Mouse (Mus musculus) adrenal gland, postnatal 36 days (tissue): ENCODE data around the gene Tbc1d2b. TPM values are rescaled to one million over a fixed set of nuclear protein-coding genes. Genes with fewer than 3 reads are reported as not detected.
A peak's percentile ranks its signal among the peaks of the same experiment; 100 is the strongest.

Experiments
- DNase-seq, 2 experiments: peaks; one replicate each; pipeline ENCODE4 v3.0.0; 2021; ENCODE audit warnings: mixed read lengths in 1 of 2
- total RNA-seq, 2 experiments: library from RNA; stranded (reverse); gene quantifications; 2 replicates each; pipeline ENCODE4 v1.2.3; 2021

Gene Tbc1d2b
- total RNA-seq, 2 experiments from 2014 or later: 36.0 to 41.1 TPM

DNA sequence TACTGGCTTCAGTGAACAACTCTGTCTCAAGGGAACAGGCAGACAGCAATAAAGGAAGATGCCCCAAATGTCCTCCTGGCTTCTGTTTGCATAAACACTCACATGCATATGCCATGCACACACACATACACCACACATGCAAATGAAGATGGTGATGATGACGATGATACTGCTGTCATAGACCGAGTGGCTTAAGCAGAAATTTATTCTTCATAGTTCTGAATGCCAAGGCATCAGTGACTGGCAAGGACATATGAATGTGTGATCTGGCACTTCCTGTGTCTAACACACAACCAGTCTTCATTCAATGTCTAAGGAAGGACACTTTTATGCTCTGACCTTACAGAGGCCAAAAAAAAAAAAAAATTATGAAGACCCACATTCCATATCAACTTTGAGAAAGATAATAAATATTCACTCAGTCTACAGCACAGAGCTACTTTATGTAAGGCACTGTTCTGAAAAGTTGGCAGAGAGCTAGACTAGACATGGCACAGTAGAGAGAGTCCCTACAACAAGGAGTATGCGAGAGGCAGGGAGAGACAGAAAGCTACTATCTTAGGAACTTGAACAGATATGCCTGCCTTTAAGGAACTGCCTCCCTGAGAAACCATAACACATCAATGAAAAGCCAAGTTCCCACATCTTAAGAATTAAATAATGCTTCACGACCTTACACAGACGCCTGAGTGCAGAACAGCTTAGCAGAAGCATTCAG lies 5.1 kb downstream of the Tbc1d2b start:
- DNase-seq: no peak

DNA sequence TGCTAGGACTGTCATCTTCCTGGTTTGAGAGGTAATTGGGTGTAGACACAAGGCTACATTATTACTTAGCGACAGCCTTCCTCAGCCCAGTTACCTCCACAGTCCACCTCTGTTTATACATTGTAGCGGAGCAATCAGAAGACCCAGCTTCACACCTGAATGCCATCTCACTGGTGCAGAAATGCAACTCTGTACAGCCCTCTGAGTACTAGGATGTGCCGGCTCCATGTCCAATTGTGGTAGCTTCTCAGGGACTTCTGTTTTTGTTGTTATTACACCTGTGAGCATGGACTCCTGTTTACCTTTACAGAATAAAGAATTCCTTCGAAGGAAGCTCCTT lies 7.3 kb downstream of the Tbc1d2b start:
- DNase-seq: no peak

DNA sequence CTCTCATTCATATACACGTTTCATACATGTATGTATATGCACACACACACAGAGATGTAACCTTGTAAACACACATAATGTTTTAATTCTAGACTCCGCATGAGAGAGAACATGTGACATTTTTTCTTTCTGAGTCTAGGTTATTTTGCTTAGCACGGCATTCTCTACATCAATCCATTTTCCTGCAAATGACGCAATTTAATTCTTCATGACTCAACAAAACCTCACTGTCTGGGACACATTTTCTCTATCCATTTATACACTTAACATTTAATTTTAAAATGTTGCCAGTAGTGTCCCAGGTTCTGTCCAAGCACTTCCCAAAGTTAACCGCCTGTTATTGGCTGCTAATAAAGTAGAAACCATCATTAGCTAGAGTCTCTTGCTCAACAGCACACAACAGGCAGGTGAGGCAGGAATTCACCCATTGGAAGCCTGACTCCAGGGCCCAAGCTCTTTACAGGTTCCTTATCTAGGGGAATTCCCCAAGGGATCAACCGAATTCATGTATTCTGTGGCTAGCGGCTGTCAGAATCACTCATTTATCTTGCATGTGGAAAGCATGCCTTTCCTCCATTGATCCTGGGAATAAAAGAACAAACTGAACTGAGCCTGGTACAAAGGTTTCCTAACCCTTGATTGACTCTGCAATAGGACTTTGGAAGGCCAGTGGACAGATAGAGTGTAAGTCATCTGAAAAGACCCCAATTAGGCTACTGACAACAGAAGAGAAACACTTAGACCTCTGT lies 7.8 kb downstream of the Tbc1d2b start:
- no peak for DNase-seq

DNA sequence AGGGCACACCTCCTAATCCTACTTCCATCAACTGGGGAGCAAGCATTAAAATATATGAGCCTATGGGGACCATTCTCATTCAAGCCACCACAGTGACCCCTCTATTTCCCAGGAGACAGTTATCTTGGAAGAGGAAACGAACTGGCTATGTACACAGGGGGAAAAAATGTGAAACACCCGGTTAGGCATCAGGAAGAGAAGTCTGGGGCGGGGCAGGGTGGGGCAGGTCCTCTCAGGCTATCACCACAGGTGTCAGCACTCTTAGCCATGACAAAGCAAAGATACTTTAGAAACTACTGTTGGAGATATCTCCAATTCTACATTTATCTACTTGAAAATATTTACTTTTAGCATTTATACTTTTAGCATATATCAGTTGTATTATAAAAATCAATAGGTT lies 8.5 kb downstream of the Tbc1d2b start:
- no peak for DNase-seq

DNA sequence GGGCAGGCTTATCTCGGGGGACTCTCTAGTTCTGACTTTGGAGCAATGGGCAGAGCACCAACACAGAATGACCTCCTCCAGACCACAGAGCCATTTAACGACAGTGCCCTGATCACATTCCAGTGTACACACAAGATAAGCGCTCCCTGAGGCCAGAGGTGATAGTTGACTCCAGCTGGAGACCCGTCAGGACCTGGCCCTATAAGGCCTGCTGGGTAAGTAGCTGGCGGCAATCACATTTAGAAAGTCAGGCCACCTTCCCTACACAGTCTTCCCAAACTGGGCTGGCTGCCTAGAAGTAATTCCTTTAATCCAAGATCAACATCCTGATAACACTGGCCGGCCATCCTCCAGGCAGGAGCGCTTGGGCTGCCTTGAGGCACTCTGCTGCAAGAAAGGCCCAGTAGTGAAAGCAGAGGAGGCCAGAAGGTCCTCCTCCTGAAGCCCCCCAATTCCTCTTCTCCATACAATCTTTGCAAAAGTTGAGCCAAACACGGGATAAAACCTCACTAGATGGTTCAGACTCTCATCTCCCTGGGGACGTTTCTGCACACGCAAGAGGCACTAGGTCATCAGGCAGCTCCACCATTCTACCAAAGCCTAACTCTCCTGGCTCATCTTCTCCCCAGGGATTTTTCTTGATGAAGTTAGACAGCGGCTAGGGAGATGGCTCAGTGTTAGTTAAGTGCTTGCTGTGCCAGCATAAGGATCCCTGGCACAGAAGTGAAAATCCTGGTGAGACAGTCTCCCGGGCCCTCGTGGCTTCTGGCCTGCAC lies 9.8 kb downstream of the Tbc1d2b start:
- peak in 1 of 2 experiments; percentile 22 for DNase-seq

DNA sequence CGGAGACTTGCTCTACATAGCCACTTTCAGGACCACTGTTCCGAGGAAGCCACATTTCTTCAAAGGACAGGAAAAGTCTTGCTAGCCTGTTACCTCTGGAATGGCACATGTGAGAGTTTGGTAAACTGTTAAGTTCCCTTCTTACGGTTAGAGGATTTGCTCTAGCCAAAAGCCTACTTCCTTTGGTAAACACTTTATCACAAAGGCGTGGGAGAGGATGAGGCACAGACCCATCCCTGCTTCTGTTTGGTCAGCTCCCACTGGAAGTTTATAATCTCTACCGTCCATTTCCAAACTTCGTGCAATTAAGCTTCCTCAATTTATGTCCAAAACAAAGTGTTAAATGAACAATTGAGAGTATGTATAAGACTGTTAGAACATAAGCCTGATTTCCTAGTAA lies 10.5 kb downstream of the Tbc1d2b start:
- DNase-seq: no peak

DNA sequence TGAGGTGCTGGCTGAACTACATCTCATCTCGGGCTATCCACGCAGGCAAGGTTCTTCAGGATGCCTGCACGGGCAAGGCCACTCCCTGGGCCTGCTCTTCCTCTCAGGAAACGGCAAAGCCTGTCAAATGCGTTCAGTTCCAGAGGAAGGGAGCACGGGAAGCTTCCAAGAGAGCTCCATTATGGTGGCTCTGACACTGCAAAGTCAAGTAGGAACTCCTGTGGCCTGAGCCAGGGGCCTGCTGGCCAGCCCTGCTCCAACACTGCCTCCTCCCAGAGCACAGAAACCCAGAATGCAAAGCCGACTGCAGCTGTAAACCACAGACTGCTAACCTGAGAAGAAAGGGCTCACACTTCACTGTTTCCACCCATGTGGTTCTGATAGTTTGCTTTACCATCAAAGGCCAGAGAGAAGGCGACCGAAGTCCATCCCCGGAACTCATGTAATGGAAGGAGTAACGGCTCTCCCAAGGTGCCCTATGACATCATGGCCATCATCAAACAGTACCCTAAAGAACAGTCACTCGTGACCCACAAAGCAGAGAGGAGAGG lies 11.1 kb downstream of the Tbc1d2b start:
- no peak for DNase-seq

DNA sequence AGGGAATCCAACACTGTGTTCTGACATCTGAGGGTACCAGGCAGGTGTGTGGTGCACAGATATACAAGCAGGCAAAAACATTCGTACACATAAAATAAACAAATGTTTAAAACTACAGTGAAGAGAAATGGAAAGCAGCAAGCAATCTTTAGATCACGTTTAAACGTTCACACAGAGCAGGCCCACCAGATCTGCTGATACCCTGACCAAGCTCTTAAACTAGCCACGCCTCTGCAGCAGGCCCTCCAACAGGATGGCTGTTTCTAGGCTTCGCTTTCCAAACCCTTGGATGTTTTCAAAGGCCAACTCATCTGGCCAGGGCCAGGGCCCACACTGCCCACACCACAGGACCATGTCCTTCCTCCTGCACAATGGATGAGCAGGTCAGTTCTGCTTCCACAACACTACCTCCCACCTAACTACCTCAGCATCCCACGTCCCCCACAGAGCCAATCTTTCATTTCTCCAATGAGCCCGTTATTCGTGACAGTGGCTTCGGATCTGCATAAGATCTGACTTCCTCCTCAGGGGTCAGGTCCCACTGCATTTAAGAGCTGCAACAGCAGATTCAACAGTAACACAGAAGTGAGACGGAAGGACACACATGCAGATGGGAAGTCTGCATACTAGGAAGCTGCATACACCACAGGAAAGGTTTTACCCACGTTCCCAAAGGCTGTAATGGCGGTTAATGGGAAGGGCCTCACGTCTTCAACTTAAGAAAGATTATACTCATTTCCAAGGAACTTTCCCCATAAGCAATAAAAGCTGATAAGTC lies 12.7 kb downstream of the Tbc1d2b start:
- DNase-seq: no peak

DNA sequence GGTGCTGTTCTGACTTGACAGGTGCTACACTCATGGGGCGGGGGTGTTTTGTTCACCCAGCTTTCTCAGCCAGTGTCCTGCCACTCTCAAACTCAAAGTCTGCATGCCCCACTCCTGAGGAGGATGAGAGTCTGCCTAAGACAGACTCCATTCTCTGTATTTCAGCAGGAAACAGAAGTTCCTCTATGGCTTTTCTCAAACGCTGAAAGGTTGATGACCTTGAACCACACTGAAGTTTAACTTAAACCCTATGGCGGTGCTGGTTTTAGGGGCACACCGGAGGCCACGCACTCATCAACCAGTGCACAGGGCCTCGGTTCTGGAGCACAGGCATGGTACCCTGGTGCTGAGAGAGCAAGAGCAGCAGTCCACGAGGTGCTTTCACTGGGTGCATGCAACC lies 13.4 kb downstream of the Tbc1d2b start:
- no peak for DNase-seq

DNA sequence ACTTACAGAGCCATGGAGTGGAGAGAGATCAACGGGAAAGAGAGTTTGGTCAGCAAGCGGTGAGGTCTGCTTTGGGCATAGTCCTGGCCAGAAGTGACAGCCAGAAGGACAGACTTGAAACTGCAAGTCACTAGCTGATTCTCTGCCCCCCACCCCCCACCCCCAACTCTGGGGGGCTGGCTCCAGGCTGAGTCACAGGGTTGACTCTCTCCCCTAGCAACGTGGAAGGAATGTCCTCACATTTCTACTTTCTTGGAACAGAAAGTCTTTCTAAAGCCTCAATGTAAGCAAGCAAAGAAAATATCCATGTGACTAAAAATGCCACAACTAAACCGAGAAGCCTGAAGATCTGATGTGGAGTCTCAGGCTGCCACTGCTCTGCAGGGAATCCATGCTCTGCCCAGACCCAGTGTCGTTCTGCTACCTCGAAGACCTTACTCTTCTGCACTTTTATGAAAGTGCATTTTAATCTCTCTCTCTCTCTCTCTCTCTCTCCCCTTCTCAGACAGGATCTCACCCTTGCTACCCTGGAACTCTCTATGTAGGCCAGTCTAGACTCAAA lies 14.7 kb downstream of the Tbc1d2b start:
- DNase-seq: no peak

DNA sequence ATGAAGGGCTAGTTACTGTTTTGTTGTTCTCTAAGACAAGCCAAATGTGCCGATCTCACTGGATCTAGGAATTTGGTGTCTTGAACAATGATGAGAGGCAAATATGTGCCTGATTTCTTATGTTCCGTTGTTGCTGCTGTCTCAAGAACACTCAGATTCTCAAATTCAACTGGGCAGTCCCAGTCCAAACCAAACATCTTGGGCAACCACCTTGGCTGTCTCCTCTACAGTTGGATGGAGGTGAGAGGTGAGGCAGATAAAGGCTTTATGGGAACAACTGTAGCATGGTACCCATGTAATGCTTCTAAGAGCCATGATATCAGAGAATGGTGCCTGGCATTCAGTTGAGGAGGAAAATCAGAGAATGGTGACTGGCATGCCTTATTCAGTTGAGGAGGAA lies 17.4 kb downstream of the Tbc1d2b start:
- DNase-seq: no peak

DNA sequence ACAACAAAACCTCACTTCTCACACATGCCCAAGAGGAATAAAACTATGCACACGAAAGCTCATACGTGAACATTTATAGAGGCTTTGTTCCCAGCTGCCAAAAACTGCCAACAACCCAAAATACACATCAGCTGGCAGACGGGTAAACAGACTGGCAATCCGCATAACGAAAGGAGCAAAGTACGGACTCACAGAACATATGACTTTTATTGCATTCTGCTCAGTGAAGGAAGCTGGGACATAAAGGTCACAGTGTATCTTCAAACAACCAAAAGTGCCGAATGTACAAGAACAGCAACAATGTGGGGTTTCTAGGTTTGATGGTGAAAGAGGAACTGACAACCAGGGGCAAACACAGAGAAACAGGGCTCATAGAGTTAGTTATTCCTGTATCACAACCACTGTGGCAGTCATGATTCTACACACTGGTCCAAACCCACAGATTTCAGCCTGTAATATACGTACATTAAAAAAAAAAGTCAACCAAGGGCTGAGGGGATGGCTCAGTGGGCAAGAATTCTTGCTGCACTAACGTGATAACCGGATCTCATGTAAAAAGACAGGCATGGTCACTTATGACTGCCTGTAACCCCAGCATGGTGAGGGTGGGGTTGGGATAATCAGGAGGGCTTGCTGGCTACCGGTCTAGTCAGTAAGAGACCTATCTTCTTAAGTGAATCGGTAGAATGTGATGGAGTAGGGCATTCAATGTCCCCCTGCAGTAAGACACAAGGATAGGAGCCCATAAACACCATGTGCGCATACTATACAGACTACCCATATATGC lies 19.4 kb downstream of the Tbc1d2b start:
- DNase-seq: no peak

DNA sequence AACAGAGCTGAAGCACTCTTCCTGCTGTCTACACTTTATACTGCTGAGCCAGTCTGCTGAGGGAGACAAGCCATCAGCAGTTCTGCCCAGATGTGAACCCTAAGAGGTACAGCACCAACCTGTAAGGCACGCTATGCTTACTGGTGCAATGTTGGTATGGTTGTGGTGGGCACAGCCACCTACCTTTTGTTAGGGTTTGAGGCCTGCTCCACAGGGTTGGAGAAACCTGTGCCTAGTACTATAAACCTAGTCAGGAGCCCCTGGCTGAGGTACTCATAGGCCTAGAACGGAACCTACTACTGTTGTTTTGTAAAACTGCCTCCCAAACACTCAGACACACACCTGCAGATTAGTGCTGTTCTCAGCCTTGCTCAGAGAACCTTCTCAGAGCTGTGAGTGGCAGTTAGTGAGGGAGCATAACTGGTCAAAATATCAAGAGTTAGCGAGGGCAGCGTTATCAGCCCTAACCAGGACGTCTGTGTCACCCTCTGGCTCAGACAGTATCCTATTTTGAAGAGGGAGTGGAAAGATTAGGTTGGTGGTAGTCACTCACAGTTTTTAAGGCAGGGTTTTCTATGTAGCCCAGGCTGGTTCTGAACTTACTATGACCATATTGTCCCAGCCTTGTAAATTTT lies 20.3 kb downstream of the Tbc1d2b start:
- no peak for DNase-seq

DNA sequence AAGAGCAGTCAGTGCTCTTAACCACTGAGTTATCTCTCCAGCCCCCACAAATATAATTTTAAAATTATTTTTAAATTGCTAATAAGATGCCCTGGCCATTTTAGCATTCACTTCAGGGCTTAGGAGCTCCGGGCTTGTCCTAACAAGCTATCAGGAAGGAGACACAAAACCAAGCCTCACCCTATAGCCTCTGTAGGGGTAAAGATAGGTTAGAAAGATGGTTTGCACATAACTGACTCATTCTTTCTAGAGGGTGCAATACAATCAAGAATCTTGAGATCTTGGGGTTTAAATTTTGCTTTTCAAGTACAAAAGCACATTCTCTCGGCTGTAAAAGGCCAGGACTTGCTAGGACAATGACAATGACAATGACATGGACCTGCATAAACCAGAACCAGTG lies 21.6 kb downstream of the Tbc1d2b start:
- DNase-seq: no peak

DNA sequence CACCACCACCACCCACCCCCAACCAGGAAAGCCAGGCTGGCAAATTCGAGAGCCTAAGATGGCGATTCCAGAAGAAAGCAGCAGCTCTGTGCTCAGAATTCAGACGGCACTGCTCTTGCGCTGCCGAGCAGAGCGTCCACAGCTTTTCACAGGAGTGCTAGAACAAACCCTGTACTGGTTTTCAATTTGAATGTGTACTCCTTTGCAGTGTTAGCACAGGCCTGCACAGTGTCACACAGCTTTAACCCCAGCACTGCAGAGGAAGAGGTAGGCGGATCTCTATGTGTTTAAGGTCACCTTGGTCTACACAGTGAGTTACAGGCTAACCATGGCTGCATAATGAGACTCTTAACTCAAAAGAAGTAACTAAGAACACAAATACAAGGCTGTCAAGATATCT lies 22.3 kb downstream of the Tbc1d2b start:
- DNase-seq: no peak

DNA sequence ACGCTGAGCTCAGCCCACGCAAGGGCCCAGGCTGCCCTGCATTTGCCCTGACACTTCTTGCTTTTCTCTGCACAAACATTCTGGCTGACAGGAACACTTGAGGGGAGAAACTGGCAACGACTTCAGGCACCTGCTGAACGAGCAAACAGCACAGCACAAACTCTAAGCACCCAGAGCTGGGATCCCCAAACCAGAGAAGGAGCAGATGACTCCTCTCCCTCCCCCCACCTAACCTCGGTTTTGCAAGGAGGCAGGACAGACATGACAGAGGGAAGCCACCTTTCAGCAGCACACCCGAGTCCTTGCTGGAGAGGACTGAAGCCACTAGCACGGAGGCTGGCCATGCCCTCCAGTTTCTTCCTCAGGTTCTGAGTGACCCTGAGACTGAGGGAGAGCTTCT lies 23.3 kb downstream of the Tbc1d2b start:
- DNase-seq: no peak

DNA sequence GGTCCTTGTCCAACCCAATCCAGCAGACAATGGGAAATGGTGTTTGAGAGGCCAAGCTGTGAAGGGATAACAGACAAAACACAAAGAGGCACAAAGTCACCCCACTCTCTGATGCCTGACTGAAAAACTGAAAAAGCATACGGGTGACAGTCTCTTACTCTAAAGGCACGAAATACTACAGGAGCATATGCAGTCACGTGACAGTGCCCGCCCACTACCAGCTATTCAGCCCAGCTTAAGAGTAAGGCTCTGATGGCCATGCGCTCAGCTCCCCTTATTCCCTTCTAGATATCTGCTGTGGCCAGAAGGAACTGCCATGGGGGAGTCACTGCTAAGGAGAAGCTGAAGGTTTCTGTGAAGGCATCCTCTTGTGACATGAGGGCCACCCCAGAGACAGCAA lies 24.8 kb downstream of the Tbc1d2b start:
- no peak for DNase-seq

DNA sequence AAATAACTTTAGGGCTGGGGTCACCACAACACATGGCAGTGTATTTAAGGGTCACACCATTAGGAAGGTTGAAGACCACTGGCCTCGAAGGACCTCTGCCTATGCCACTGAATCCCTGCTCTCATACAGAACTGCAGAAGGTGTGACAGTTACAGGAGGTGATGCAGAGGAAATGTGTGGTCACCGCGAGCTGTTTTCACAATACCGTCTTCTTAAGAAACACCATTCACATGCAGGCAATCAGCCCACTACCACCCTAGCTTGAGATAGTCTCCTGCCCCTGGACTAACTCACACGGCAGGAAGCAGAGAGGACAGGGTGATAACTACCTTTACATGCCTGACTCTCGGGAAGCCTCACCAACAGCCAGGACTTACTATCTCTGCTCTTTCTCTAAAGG lies 25.4 kb downstream of the Tbc1d2b start:
- no peak for DNase-seq

DNA sequence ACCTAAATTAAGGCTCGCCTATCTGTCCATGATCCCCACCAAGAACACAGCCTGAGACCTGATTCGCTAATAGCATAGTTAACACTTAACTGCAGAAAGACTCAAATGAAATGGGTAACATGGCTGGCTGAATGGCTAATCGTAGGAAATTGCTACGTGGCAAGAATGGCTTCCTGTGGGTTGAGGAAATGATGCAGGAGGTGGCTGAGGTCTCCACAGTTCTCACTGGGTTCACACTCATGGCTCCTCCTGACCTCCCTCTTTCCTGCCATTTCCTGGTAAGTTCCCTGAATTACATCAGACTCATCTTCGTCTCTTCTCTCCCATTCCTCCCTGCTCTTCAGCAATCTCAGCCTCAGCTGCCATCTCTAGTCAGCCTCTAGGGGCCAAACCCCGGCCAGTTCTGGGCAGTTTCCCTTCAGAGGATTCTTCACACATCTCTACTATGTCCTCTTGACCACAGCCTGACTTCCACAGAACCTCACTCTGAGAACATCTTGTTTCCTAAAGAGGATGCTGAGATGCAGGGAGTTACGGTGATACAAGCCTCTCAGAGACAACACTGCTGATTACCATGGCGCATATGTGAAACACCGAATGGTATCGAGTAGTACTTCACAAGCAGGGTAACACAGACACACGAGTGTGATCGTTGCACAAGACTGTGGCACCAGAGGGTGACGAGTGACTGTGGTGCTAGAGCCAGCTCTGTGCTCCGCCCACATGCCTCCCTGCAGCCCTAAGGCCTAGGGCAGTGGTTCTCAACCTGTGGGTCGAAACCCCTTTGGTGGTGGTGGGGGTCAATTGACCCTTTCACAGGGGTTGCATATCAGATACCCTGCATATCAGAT lies 26.1 kb downstream of the Tbc1d2b start:
- DNase-seq: no peak
